Mouse (Mus musculus): Measurements from ENCODE around the gene Kcnq5.
A peak's percentile ranks its signal among the peaks of the same experiment; 100 is the strongest.

- TF ChIP-seq RAD21 (IDR thresholded peaks at IDR 0.05; ENCODE audit: low read depth, low read length) (no peak), POLR2A (IDR thresholded peaks at IDR 0.05; ENCODE audit: control insufficient read depth in 1 of 2, insufficient read depth in 1 of 2, low read depth in 1 of 2, low read length in 2 of 2, poor library complexity in 1 of 2) (no peak), CTCF (IDR thresholded peaks at IDR 0.05 in 2 of 3, conservative IDR thresholded peaks at IDR 0.05 in 1 of 3; ENCODE audit: control insufficient read depth in 1 of 3, insufficient read depth in 1 of 3, low read depth in 2 of 3, low read length in 3 of 3, poor library complexity in 1 of 3, severe bottlenecking in 1 of 3) (no peak), MAX (IDR thresholded peaks at IDR 0.05; ENCODE audit: low read length) (no peak), MXI1 (IDR thresholded peaks at IDR 0.05; ENCODE audit: low read depth, low read length) (no peak), EP300 (IDR thresholded peaks at IDR 0.05; ENCODE audit: low read depth in 1 of 2, low read length in 2 of 2) (no peak), ETS1 (IDR thresholded peaks at IDR 0.05; ENCODE audit: low read depth, low read length) (peak; percentile 21; the same call in 1 of the 2 replicates), RCOR1 (IDR thresholded peaks at IDR 0.05; ENCODE audit: low read depth, low read length) (no peak), NELFE (IDR thresholded peaks at IDR 0.05; ENCODE audit: low read depth, low read length) (no peak), CHD2 (IDR thresholded peaks at IDR 0.05; ENCODE audit: low read length) (no peak), E2F4 (IDR thresholded peaks at IDR 0.05; ENCODE audit: borderline replicate concordance, low read depth, low read length) (no peak), JUND (IDR thresholded peaks at IDR 0.05; ENCODE audit: low read depth, low read length) (no peak)
Observed at GRCm38 (mm10) chr1:21552715-21553114, 409.0 kb downstream of the Kcnq5 start.
